Mouse (Mus musculus) T-helper 17 cell (primary cell): Measurements from ENCODE around the gene Gm20503.

ENCODE experiments used
- in situ Hi-C, 2 experiments: fragments of 300-600 bp; cut with MboI, MseI; formaldehyde crosslinking; loops; 1 replicate in 1 of 2; 2 replicates in 1 of 2; pipeline ENCODE4 v1.15.1; 2025; ENCODE audit warnings: high pct_unique_total_duplicates in 2 of 2

Gm20503 gene

GRCm38 (mm10) chr4:59083430-59083829 is 80.4 kb downstream of the Gm20503 start:
- in situ Hi-C loops = no loop called here

DNA sequence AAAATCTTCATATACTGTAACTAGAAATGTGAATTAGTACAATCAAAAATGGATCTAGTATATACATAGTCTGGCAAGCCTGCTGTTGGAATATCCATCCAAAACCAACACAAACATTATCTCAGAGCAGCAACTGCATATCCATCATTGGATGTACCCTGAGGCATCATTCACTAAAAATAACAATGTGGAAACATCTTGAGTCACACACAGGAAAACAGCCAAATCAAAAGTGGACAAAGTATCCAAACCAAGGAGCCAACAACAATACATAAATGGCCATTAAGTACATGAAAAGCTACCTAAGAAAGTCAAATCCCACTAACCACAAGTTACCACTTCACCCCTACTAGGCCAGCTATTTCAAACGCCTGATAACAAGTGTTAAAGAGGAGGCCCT is 86.4 kb downstream of the Gm20503 start:
- in situ Hi-C loops = no loop called here
